Mouse (Mus musculus): ENCODE measurements around the gene Magi2. TPM values are rescaled to one million over a fixed set of nuclear protein-coding genes. Genes with fewer than 3 reads are reported as not detected.
A peak's percentile ranks its signal among the peaks of the same experiment; 100 is the strongest.
"Not testable (repeated sequence)": the region's sequence is repeated elsewhere in the genome, so short reads cannot be mapped to it uniquely, and the experiment has no call there.

The Magi2 gene
- polyA plus RNA-seq, 1 experiment from 2014 or later: 2.4 TPM

- no peak for ATAC-seq
- no peak for TF ChIP-seq CTCF (IDR thresholded peaks at IDR 0.05)
- no peak for DNase-seq (ENCODE audit: low read depth, low spot score)
- ChIA-PET POLR2A (no interaction called here), CTCF (no interaction called here)
- in situ Hi-C loops (cut with MboI; ENCODE audit: low pct_unique_long_range_greater_than_20kb): no loop called here
- H3K27me3 ChIP-seq: peaks cover 13% of the 10 kb centered on the region
Observed at GRCm38 (mm10) chr5:20512377-20513126, 1285.7 kb downstream of the Magi2 start.

GRCm38 (mm10) chr5:20521639-20522038 lies 1294.8 kb downstream of the Magi2 start:
- ChIA-PET CTCF (interaction anchor here (1.1 kb wide), 1 partner anchor 12 kb away, joined by 4 read pairs; no protein-coding TSS in a partner anchor), POLR2A (no interaction called here)
- peaks cover 12% of the 10 kb centered on the region for H3K27me3 ChIP-seq
- ATAC-seq: no peak
- no peak for TF ChIP-seq CTCF (IDR thresholded peaks at IDR 0.05)
- in situ Hi-C loops (cut with MboI; ENCODE audit: low pct_unique_long_range_greater_than_20kb): no loop called here
- no peak for DNase-seq (ENCODE audit: low read depth, low spot score)

GRCm38 (mm10) chr5:20522047-20522446 lies 1295.2 kb downstream of the Magi2 start:
- ChIA-PET CTCF (no interaction called here), POLR2A (no interaction called here)
- H3K27me3 ChIP-seq: peaks cover 12% of the 10 kb centered on the region
- DNase-seq (ENCODE audit: low read depth, low spot score) (no peak), ATAC-seq (no peak)
- in situ Hi-C loops (cut with MboI; ENCODE audit: low pct_unique_long_range_greater_than_20kb): no loop called here
- no peak for TF ChIP-seq CTCF (IDR thresholded peaks at IDR 0.05)

- no peak for DNase-seq (ENCODE audit: low read depth, low spot score)
- ChIA-PET CTCF (no interaction called here), POLR2A (no interaction called here)
- ATAC-seq: no peak
- no peak for TF ChIP-seq CTCF (IDR thresholded peaks at IDR 0.05)
- in situ Hi-C loops (cut with MboI; ENCODE audit: low pct_unique_long_range_greater_than_20kb): no loop called here
- H3K27me3 ChIP-seq: peaks cover 10% of the 10 kb centered on the region
Observed at GRCm38 (mm10) chr5:20523776-20524175, 1296.9 kb downstream of the Magi2 start.

GRCm38 (mm10) chr5:20526588-20526987 lies 1299.8 kb downstream of the Magi2 start:
- ATAC-seq; CTCF ChIA-PET; POLR2A ChIA-PET; in situ Hi-C loops (cut with MboI; ENCODE audit: low pct_unique_long_range_greater_than_20kb); H3K27me3 ChIP-seq; DNase-seq (ENCODE audit: low read depth, low spot score): not testable (repeated sequence)

GRCm38 (mm10) chr5:20536544-20536943 lies 1309.7 kb downstream of the Magi2 start:
- POLR2A ChIA-PET: no interaction called here
- in situ Hi-C loops (cut with MboI; ENCODE audit: low pct_unique_long_range_greater_than_20kb): no loop called here
- no peaks in the 10 kb centered on the region for H3K27me3 ChIP-seq
- no peak for TF ChIP-seq CTCF (IDR thresholded peaks at IDR 0.05)
- ATAC-seq (no peak), DNase-seq (ENCODE audit: low read depth, low spot score) (no peak)
- CTCF ChIA-PET: no interaction called here

- ChIA-PET POLR2A (no interaction called here), CTCF (no interaction called here)
- TF ChIP-seq CTCF (IDR thresholded peaks at IDR 0.05): no peak
- in situ Hi-C loops (cut with MboI; ENCODE audit: low pct_unique_long_range_greater_than_20kb): no loop called here
- no peak for ATAC-seq
- no peak for DNase-seq (ENCODE audit: low read depth, low spot score)
- H3K27me3 ChIP-seq: no peaks in the 10 kb centered on the region
Observed at GRCm38 (mm10) chr5:20537369-20538022, 1310.7 kb downstream of the Magi2 start.

GRCm38 (mm10) chr5:20544374-20544773 lies 1317.5 kb downstream of the Magi2 start:
- no peak for TF ChIP-seq CTCF (IDR thresholded peaks at IDR 0.05)
- ATAC-seq: no peak
- CTCF ChIA-PET: no interaction called here
- no peak for DNase-seq (ENCODE audit: low read depth, low spot score)
- POLR2A ChIA-PET: no interaction called here
- in situ Hi-C loops (cut with MboI; ENCODE audit: low pct_unique_long_range_greater_than_20kb): no loop called here
- no peaks in the 10 kb centered on the region for H3K27me3 ChIP-seq

- in situ Hi-C loops (cut with MboI; ENCODE audit: low pct_unique_long_range_greater_than_20kb): no loop called here
- no peaks in the 10 kb centered on the region for H3K27me3 ChIP-seq
- POLR2A ChIA-PET: no interaction called here
- DNase-seq (ENCODE audit: low read depth, low spot score) (no peak), ATAC-seq (no peak)
- CTCF ChIA-PET: interaction anchor here (1.1 to 2.2 kb wide), 2 partner anchors 10 to 14 kb away, joined by 3 to 5 read pairs; no protein-coding TSS in a partner anchor
- TF ChIP-seq CTCF (IDR thresholded peaks at IDR 0.05): no peak
Observed at GRCm38 (mm10) chr5:20559378-20559777, 1332.5 kb downstream of the Magi2 start.

- ATAC-seq: no peak
- DNase-seq (ENCODE audit: low read depth, low spot score): no peak
- in situ Hi-C loops (cut with MboI; ENCODE audit: low pct_unique_long_range_greater_than_20kb): no loop called here
Observed at GRCm38 (mm10) chr5:20559821-20560220, 1333.0 kb downstream of the Magi2 start.

GRCm38 (mm10) chr5:20568421-20568820 lies 1341.6 kb downstream of the Magi2 start:
- ATAC-seq (peak; percentile 93), DNase-seq (ENCODE audit: low read depth, low spot score) (peak; percentile 66)
- in situ Hi-C loops (cut with MboI; ENCODE audit: low pct_unique_long_range_greater_than_20kb): no loop called here
- CTCF ChIA-PET: interaction anchor here (0.6 to 1.9 kb wide), 5 partner anchors 9 to 16 kb away, joined by 3 to 11 read pairs (median 4); no protein-coding TSS in a partner anchor
- TF ChIP-seq CTCF (IDR thresholded peaks at IDR 0.05): no peak
- POLR2A ChIA-PET: interaction anchor here (0.6 to 0.8 kb wide), 2 partner anchors 43 to 78 kb away, joined by 3 to 6 read pairs; no protein-coding TSS in a partner anchor
- no peaks in the 10 kb centered on the region for H3K27me3 ChIP-seq

More at GRCm38 (mm10) chr5:20559821-20560220, 1333.0 kb downstream of the Magi2 start:
- ChIA-PET CTCF (interaction anchor here (2.2 kb wide), 1 partner anchor 10 kb away, joined by 5 read pairs; no protein-coding TSS in a partner anchor), POLR2A (no interaction called here)
- H3K27me3 ChIP-seq: no peaks in the 10 kb centered on the region
- no peak for TF ChIP-seq CTCF (IDR thresholded peaks at IDR 0.05)

All from Patski (cell line).